Mouse (Mus musculus): ENCODE measurements at regions not wholly inside any gene's neighbourhood (a gene's known extent, or its start where the extent isn't known, plus 50 kb on each side); places are given as distances from the start of the nearest gene placed in this dataset.

GRCm38 (mm10) chr17:84116340-84117279, 71.1 kb downstream of the Zfp36l2 start:
- Histone ChIP-seq H3K36me3 (no peaks in the 10 kb centered on the region), H3K27ac (peak overlapping the region; percentile 80), H3K4me1 (replicated peaks) (peaks cover 95% of the 10 kb centered on the region), H3K9ac (peak overlapping the region; percentile 42), H3K4me3 (replicated peaks) (no peak overlapping the region), H3K4me2 (peak overlapping the region; percentile 25), H3K9me3 (replicated peaks) (no peaks in the 10 kb centered on the region), H3K27me3 (no peaks in the 10 kb centered on the region)
- peak; percentile 52 for ATAC-seq (ENCODE audit: low read depth)
- DNase-seq, result peak; percentile 54
- WGBS (ENCODE audit: insufficient replicate concordance), result 16% methylated on average over 17 of the region's 17 CpGs

DNA sequence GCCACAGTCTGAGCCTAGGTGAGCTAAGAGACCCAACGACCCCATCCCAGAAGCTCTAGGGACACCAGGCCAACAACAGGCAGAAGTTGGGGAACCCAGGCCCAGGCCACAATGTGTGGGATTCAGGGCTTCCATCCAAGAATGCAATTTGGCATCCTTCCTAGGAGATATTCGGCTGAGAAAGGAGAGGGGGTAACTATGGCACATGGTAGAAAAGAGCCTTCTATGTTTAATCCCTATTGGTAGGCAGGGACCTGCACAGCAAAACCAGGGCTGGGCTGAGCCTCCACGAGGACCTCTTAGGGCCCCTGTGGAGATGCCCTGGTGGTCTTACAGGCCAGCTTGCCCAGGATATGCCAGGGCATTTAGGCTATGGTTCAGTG, 71.8 kb downstream of the Zfp36l2 start:
- ATAC-seq (ENCODE audit: low read depth) (no peak), DNase-seq (no peak)
- Histone ChIP-seq H3K4me1 (replicated peaks) (peaks cover 95% of the 10 kb centered on the region), H3K36me3 (no peaks in the 10 kb centered on the region), H3K9me3 (replicated peaks) (no peaks in the 10 kb centered on the region), H3K4me2 (peak overlapping the region; percentile 25), H3K4me3 (replicated peaks) (no peak overlapping the region), H3K27me3 (no peaks in the 10 kb centered on the region), H3K9ac (peak overlapping the region; percentile 42), H3K27ac (peak overlapping the region; percentile 80)
- 36% methylated on average over 3 of the region's 3 CpGs for WGBS (ENCODE audit: insufficient replicate concordance)

DNA sequence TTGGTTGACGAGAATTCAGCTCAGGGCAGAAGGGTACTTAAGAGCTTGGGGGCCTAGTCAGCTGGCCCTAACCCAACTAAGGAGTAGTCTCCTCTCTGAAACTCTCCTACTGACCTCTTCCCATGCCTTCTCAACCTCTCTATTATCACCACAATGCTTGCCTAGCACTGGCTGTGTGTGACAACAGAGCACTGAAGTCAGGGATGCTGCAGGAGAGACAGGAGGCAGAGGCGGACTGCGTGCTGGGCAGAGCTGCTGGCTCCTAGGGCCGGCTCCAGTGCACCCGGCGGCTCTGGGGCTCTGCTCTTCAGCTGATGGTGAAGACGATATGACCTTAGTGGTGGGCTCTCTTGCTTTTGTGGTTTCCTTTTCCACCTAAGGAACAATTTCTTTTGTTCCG, 72.6 kb downstream of the Zfp36l2 start:
- Histone ChIP-seq H3K27ac (peak overlapping the region; percentile 80), H3K4me1 (replicated peaks) (peaks cover 93% of the 10 kb centered on the region), H3K4me3 (replicated peaks) (no peak overlapping the region), H3K36me3 (no peaks in the 10 kb centered on the region), H3K9me3 (replicated peaks) (no peaks in the 10 kb centered on the region), H3K9ac (peak overlapping the region; percentile 46; the same call in 1 of the 2 replicates), H3K27me3 (no peaks in the 10 kb centered on the region), H3K4me2 (no peak overlapping the region)
- 22% methylated on average over 8 of the region's 8 CpGs for WGBS (ENCODE audit: insufficient replicate concordance)
- DNase-seq, result no peak
- no peak for ATAC-seq (ENCODE audit: low read depth)

DNA sequence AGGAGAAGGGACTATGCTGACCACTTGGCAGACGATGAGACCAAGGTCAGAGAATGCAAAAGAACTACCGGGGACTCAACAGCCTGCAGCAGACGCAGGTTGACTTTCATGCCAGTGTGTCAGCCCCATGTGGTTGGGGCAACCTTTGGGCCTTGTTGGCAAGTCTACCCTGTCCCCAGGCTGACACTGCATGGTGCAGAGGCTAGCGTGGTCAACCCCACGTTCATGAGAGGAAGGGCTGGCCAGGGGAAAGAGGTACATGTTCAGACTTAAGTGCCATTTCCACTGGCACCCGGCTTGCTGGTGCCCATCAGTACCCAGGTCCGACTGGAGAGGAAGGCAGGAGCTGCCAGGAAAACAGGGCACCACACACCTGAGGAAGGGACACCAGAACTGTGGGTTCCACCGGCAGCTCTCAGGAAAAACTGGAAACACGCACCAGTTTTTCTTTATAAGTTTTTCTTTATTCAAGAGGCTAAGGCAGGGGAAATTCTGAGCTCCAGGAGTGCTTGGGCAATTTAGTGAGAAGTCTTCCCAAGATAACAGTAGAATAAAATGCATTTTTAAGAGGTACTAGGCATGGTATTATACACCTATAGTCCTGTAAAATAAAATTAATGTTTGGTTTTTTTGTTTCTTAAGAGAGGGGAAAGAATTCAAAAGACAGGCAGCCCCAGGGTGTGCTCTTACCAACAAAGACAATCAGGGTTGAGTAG, 73.3 kb downstream of the Zfp36l2 start:
- Histone ChIP-seq H3K27ac (peak overlapping the region; percentile 80), H3K4me2 (no peak overlapping the region), H3K27me3 (no peaks in the 10 kb centered on the region), H3K4me3 (replicated peaks) (no peak overlapping the region), H3K4me1 (replicated peaks) (peaks cover 86% of the 10 kb centered on the region), H3K36me3 (no peaks in the 10 kb centered on the region), H3K9ac (peak overlapping the region; percentile 56), H3K9me3 (replicated peaks) (no peaks in the 10 kb centered on the region)
- WGBS (ENCODE audit: insufficient replicate concordance), result 45% methylated on average over 9 of the region's 9 CpGs
- ATAC-seq (ENCODE audit: low read depth) (peak; percentile 4), DNase-seq (no peak)

DNA sequence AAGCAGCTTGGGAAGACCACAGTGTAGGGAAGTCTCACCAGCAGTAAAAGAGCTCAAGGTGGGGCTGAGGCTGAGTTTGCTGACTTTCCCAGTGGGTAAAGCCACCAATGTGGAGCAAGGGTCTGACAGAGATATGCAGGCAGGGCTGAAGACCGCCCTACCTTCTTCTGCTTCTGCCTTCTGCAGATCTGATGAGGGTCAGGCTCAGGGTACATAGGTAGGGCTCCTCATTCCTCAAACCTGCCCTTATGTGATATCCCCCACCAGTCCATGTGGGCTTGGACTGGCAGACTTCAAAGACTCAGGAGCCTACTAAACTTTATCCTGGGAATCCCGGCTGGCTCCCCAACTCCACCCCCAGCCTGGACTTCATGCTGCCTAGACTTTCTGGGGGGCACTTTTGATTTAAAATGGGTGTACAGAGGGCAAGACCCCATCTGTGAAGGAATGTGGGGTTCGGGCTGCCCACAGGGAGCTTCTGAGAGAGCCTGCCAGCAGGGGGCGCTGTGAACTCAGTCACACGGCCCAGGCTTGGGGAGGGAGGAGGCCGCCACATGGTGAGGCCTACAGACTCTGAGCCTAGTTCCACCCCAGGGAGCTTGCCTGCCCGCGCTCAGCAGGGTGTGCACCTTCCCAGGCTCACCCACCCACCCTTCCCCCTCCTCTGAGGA, 74.0 kb downstream of the Zfp36l2 start:
- Histone ChIP-seq H3K9ac (peak overlapping the region; percentile 56), H3K4me3 (replicated peaks) (no peak overlapping the region), H3K27me3 (no peaks in the 10 kb centered on the region), H3K4me2 (no peak overlapping the region), H3K4me1 (replicated peaks) (peaks cover 79% of the 10 kb centered on the region), H3K36me3 (no peaks in the 10 kb centered on the region), H3K27ac (peak overlapping the region; percentile 80; the same call in 1 of the 2 replicates), H3K9me3 (replicated peaks) (no peaks in the 10 kb centered on the region)
- 10% methylated on average over 8 of the region's 8 CpGs for WGBS (ENCODE audit: insufficient replicate concordance)
- ATAC-seq (ENCODE audit: low read depth) (peak; percentile 80), DNase-seq (peak; percentile 85)

DNA sequence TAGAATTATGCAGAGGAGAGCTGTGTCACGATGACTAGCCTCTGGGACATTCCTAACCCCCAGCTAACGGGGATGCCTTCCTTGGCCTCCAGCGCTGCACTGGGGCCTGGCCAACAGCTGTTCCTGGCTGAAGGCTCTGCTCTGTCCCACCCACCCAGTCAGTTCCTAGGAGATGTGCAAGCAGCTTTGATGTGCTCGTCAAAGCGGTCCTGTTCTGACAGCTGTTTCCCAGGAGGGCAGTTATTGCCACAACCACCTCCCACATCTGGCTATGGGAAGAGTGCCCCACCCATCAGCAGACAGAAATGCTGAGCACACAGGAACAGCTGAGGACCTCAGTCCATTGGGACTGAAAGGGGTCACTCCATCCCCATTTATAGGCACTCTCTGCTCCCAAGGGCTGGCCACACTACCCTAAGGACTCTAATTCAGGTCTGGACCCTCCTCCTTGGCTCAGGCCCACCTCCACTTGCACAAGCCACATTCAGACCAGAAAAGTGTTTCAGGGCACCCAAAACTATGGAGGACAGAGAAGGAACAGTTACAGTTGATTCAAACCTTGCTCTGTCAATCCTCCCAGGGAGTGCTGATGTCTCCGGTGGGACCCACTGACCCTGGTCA, 75.2 kb downstream of the Zfp36l2 start:
- Histone ChIP-seq H3K4me1 (replicated peaks) (peaks cover 67% of the 10 kb centered on the region), H3K27ac (peak overlapping the region; percentile 36), H3K9me3 (replicated peaks) (no peaks in the 10 kb centered on the region), H3K9ac (peak overlapping the region; percentile 44), H3K27me3 (no peaks in the 10 kb centered on the region), H3K36me3 (no peaks in the 10 kb centered on the region), H3K4me2 (no peak overlapping the region), H3K4me3 (replicated peaks) (no peak overlapping the region)
- 53% methylated on average over 6 of the region's 6 CpGs for WGBS (ENCODE audit: insufficient replicate concordance)
- ATAC-seq (ENCODE audit: low read depth) (no peak), DNase-seq (no peak)

- Histone ChIP-seq H3K27ac (peak overlapping the region; percentile 36), H3K9ac (peak overlapping the region; percentile 44; the same call in 1 of the 2 replicates), H3K36me3 (no peaks in the 10 kb centered on the region), H3K27me3 (no peaks in the 10 kb centered on the region), H3K4me2 (no peak overlapping the region), H3K4me3 (replicated peaks) (no peak overlapping the region), H3K9me3 (replicated peaks) (no peaks in the 10 kb centered on the region), H3K4me1 (replicated peaks) (peaks cover 61% of the 10 kb centered on the region)
- 77% methylated on average over 10 of the region's 10 CpGs for WGBS (ENCODE audit: insufficient replicate concordance)
- ATAC-seq (ENCODE audit: low read depth), result no peak
- DNase-seq, result no peak
Observed at GRCm38 (mm10) chr17:84111787-84112370, 75.9 kb downstream of the Zfp36l2 start.

DNA sequence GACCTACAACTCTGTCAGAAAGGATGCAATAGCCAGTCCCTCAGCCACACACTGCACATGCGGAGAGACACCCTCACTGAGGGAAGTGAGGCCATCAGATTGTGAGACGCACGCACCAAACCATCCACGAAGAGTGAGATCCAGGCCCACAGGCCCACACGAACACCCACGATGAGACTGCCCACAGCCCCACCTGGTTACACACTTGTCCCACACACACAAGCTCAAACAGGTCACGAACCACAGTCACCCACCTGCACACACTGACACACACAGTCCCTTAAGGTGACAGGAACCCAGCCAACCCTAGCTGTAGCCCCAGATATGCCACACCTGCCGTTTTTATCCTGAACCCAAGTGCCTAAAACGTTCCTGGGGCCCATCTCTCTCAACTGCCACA, 76.8 kb downstream of the Zfp36l2 start:
- Histone ChIP-seq H3K4me2 (no peak overlapping the region), H3K9ac (no peak overlapping the region), H3K9me3 (replicated peaks) (no peaks in the 10 kb centered on the region), H3K4me3 (replicated peaks) (no peak overlapping the region), H3K36me3 (no peaks in the 10 kb centered on the region), H3K27ac (no peak overlapping the region; the same call in 1 of the 2 replicates), H3K27me3 (no peaks in the 10 kb centered on the region), H3K4me1 (replicated peaks) (peaks cover 51% of the 10 kb centered on the region)
- ATAC-seq (ENCODE audit: low read depth) (no peak), DNase-seq (no peak)
- 65% methylated on average over 9 of the region's 9 CpGs for WGBS (ENCODE audit: insufficient replicate concordance)

GRCm38 (mm10) chr17:84110000-84110695, 77.6 kb downstream of the Zfp36l2 start:
- Histone ChIP-seq H3K9ac (no peak overlapping the region), H3K36me3 (no peaks in the 10 kb centered on the region)

DNA sequence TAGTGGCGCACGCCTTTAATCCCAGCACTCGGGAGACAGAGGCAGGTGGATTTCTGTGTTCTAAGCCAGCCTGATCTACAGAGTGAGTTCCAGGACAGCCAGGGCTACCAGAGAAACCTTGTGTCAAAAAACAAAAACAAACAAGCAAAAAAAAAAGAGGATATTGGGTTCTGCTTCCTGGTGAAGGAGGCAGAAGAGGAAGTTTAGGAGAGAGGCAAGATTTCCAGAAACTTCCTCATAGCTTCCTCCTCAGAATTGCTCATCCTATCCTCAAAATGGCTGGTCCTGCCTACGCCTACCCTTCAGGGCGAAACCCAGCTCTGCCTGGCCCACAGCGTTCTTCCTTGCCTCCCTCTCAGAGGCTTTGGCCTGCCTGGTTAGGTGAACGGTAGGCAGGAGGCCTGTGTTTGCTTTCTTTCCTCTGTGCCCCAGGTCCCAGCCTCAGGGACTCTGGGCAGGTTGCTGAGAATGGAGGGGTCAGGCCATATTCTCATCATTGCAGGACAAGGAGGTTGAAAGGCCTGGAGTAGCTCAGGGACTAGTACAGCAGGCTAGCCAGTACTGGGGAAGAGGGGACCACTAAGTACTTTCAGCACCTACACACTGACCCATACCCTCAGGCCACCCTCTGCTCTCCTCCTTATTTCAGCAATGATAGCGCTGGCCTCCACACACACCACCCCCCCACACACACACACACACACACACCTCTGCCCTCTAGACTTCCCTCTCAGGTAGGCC, 79.6 kb downstream of the Zfp36l2 start:
- 70% methylated on average over 8 of the region's 8 CpGs for WGBS (ENCODE audit: insufficient replicate concordance)
- H3K9ac ChIP-seq, result no peak overlapping the region
- no peaks in the 10 kb centered on the region for H3K9me3 ChIP-seq (replicated peaks)
- H3K27ac ChIP-seq, result no peak overlapping the region; the same call in 1 of the 2 replicates
- no peaks in the 10 kb centered on the region for H3K27me3 ChIP-seq
- peaks cover 29% of the 10 kb centered on the region for H3K4me1 ChIP-seq (replicated peaks)
- no peaks in the 10 kb centered on the region for H3K36me3 ChIP-seq
- no peak overlapping the region for H3K4me2 ChIP-seq
- no peak overlapping the region for H3K4me3 ChIP-seq (replicated peaks)
- DNase-seq, result no peak
- ATAC-seq (ENCODE audit: low read depth), result no peak

More at GRCm38 (mm10) chr17:84110000-84110695, 77.6 kb downstream of the Zfp36l2 start:
- DNase-seq (no peak), ATAC-seq (ENCODE audit: low read depth) (no peak)
- H3K4me3 ChIP-seq (replicated peaks), result no peak overlapping the region
- no peak overlapping the region for H3K4me2 ChIP-seq
- H3K4me1 ChIP-seq (replicated peaks), result peaks cover 43% of the 10 kb centered on the region
- no peak overlapping the region for H3K27ac ChIP-seq
- WGBS (ENCODE audit: insufficient replicate concordance), result 71% methylated on average over 9 of the region's 9 CpGs
- no peaks in the 10 kb centered on the region for H3K27me3 ChIP-seq
- H3K9me3 ChIP-seq (replicated peaks), result no peaks in the 10 kb centered on the region
